Mouse (Mus musculus): ENCODE results near the gene H2al1d. TPM values are rescaled to one million over a fixed set of nuclear protein-coding genes. Genes with fewer than 3 reads are reported as not detected.
"Not testable (repeated sequence)": the region's sequence is repeated elsewhere in the genome, so short reads cannot be mapped to it uniquely, and the experiment has no call there.

Gene H2al1d
- polyA plus RNA-seq, 1 experiment from 2014 or later: not detected

DNA sequence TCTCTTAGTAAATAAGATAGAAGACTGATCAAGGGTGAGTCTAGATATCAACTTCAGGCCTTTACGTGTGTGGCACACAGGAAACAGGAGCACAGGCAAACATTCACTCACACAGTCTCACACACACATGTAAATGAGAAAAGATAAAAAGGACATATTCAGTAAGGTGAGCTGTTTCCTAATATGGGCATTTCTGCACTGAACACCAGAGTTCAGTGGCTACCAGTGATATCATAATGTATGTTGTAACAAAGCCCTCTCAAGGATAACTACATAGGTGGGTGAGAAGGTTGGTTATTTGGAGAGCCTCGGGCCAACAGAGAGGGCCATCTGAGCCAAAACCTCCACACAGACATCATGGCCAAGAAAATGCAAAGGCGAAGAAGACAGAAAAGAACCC is 6.5 kb upstream of the H2al1d start, which contains the start of gene H2al1b:
TSS of gene H2al1b (plus strand) at position 301 of the 400 bp plus-strand sequence.
- H3K4me2 ChIP-seq (replicated peaks); H3K27ac ChIP-seq; H3K4me3 ChIP-seq (replicated peaks; ENCODE audit: low read length); H3K9me3 ChIP-seq (ENCODE audit: control insufficient read depth, low read length); ATAC-seq (ENCODE audit: low FRiP score); H3K36me3 ChIP-seq (replicated peaks; ENCODE audit: control insufficient read depth, insufficient read depth); DNase-seq (ENCODE audit: low spot score); H3K27me3 ChIP-seq (ENCODE audit: control insufficient read depth, insufficient read depth, low read length); H3K9ac ChIP-seq; H3K4me1 ChIP-seq (replicated peaks; ENCODE audit: control insufficient read depth, insufficient read depth, low read length): not testable (repeated sequence)
- 78% methylated on average over 1 of the region's 3 CpGs for WGBS

DNA sequence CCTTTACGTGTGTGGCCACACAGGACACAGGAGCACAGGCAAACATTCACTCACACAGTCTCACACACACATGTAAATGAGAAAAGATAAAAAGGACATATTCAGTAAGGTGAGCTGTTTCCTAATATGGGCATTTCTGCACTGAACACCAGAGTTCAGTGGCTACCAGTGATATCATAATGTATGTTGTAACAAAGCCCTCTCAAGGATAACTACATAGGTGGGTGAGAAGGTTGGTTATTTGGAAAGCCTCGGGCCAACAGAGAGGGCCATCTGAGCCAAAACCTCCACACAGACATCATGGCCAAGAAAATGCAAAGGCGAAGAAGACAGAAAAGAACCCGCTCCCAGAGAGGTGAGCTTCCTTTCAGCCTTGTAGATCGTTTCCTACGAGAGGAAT is 3.3 kb upstream of the H2al1d start, which contains the start of gene H2al1c:
TSS of gene H2al1c (plus strand) at position 301 of the 400 bp plus-strand sequence.
- not testable (repeated sequence) for H3K4me1 ChIP-seq (replicated peaks; ENCODE audit: control insufficient read depth, insufficient read depth, low read length); ATAC-seq (ENCODE audit: low FRiP score); H3K4me2 ChIP-seq (replicated peaks); H3K36me3 ChIP-seq (replicated peaks; ENCODE audit: control insufficient read depth, insufficient read depth); H3K27me3 ChIP-seq (ENCODE audit: control insufficient read depth, insufficient read depth, low read length); H3K9ac ChIP-seq; H3K4me3 ChIP-seq (replicated peaks; ENCODE audit: low read length); H3K27ac ChIP-seq; H3K9me3 ChIP-seq (ENCODE audit: control insufficient read depth, low read length); DNase-seq (ENCODE audit: low spot score)
- 92% methylated on average over 1 of the region's 6 CpGs for WGBS

DNA sequence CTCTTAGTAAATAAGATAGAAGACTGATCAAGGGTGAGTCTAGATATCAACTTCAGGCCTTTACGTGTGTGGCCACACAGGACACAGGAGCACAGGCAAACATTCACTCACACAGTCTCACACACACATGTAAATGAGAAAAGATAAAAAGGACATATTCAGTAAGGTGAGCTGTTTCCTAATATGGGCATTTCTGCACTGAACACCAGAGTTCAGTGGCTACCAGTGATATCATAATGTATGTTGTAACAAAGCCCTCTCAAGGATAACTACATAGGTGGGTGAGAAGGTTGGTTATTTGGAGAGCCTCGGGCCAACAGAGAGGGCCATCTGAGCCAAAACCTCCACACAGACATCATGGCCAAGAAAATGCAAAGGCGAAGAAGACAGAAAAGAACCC is 3.0 kb downstream of the H2al1d start, which contains the start of gene H2al1e:
TSS of gene H2al1e (plus strand) at position 301 of the 400 bp plus-strand sequence.
- H3K9ac ChIP-seq; ATAC-seq (ENCODE audit: low FRiP score); H3K9me3 ChIP-seq (ENCODE audit: control insufficient read depth, low read length); H3K4me2 ChIP-seq (replicated peaks); H3K36me3 ChIP-seq (replicated peaks; ENCODE audit: control insufficient read depth, insufficient read depth); H3K4me1 ChIP-seq (replicated peaks; ENCODE audit: control insufficient read depth, insufficient read depth, low read length); H3K27ac ChIP-seq; DNase-seq (ENCODE audit: low spot score); H3K27me3 ChIP-seq (ENCODE audit: control insufficient read depth, insufficient read depth, low read length); H3K4me3 ChIP-seq (replicated peaks; ENCODE audit: low read length): not testable (repeated sequence)
- WGBS: no CpG with 5 or more reads among the region's 3 CpGs

DNA sequence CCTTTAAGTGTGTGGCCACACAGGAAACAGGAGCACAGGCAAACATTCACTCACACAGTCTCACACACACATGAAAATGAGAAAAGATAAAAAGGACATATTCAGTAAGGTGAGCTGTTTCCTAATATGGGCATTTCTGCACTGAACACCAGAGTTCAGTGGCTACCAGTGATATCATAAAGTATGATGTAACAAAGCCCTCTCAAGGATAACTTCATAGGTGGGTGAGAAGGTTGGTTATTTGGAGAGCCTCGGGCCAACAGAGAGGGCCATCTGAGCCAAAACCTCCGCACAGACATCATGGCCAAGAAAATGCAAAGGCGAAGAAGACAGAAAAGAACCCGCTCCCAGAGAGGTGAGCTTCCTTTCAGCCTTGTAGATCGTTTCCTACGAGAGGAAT is 6.2 kb downstream of the H2al1d start, which contains the start of gene H2al1f:
TSS of gene H2al1f (plus strand) at position 301 of the 400 bp plus-strand sequence.
- H3K36me3 ChIP-seq (replicated peaks; ENCODE audit: control insufficient read depth, insufficient read depth); H3K4me2 ChIP-seq (replicated peaks); H3K4me3 ChIP-seq (replicated peaks; ENCODE audit: low read length); H3K4me1 ChIP-seq (replicated peaks; ENCODE audit: control insufficient read depth, insufficient read depth, low read length); H3K27me3 ChIP-seq (ENCODE audit: control insufficient read depth, insufficient read depth, low read length); H3K9me3 ChIP-seq (ENCODE audit: control insufficient read depth, low read length); DNase-seq (ENCODE audit: low spot score); H3K27ac ChIP-seq; H3K9ac ChIP-seq; ATAC-seq (ENCODE audit: low FRiP score): not testable (repeated sequence)
- no CpG with 5 or more reads among the region's 6 CpGs for WGBS

DNA sequence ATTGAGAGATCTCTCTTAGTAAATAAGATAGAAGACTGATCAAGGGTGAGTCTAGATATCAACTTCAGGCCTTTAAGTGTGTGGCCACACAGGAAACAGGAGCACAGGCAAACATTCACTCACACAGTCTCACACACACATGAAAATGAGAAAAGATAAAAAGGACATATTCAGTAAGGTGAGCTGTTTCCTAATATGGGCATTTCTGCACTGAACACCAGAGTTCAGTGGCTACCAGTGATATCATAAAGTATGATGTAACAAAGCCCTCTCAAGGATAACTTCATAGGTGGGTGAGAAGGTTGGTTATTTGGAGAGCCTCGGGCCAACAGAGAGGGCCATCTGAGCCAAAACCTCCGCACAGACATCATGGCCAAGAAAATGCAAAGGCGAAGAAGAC is 9.3 kb downstream of the H2al1d start, which contains the start of gene H2al1g:
TSS of gene H2al1g (plus strand) at position 301 of the 400 bp plus-strand sequence.
- no CpG with 5 or more reads among the region's 3 CpGs for WGBS
- not testable (repeated sequence) for H3K4me2 ChIP-seq (replicated peaks); DNase-seq (ENCODE audit: low spot score); H3K4me1 ChIP-seq (replicated peaks; ENCODE audit: control insufficient read depth, insufficient read depth, low read length); H3K9ac ChIP-seq; H3K27ac ChIP-seq; ATAC-seq (ENCODE audit: low FRiP score); H3K4me3 ChIP-seq (replicated peaks; ENCODE audit: low read length); H3K36me3 ChIP-seq (replicated peaks; ENCODE audit: control insufficient read depth, insufficient read depth); H3K27me3 ChIP-seq (ENCODE audit: control insufficient read depth, insufficient read depth, low read length); H3K9me3 ChIP-seq (ENCODE audit: control insufficient read depth, low read length)

DNA sequence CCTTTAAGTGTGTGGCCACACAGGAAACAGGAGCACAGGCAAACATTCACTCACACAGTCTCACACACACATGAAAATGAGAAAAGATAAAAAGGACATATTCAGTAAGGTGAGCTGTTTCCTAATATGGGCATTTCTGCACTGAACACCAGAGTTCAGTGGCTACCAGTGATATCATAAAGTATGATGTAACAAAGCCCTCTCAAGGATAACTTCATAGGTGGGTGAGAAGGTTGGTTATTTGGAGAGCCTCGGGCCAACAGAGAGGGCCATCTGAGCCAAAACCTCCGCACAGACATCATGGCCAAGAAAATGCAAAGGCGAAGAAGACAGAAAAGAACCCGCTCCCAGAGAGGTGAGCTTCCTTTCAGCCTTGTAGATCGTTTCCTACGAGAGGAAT is 12.6 kb downstream of the H2al1d start, which contains the start of gene H2al1h:
TSS of gene H2al1h (plus strand) at position 301 of the 400 bp plus-strand sequence.
- not testable (repeated sequence) for H3K27ac ChIP-seq; H3K9ac ChIP-seq; H3K9me3 ChIP-seq (ENCODE audit: control insufficient read depth, low read length); ATAC-seq (ENCODE audit: low FRiP score); H3K4me3 ChIP-seq (replicated peaks; ENCODE audit: low read length); H3K4me2 ChIP-seq (replicated peaks); DNase-seq (ENCODE audit: low spot score); H3K36me3 ChIP-seq (replicated peaks; ENCODE audit: control insufficient read depth, insufficient read depth); H3K4me1 ChIP-seq (replicated peaks; ENCODE audit: control insufficient read depth, insufficient read depth, low read length); H3K27me3 ChIP-seq (ENCODE audit: control insufficient read depth, insufficient read depth, low read length)
- WGBS: no CpG with 5 or more reads among the region's 6 CpGs

DNA sequence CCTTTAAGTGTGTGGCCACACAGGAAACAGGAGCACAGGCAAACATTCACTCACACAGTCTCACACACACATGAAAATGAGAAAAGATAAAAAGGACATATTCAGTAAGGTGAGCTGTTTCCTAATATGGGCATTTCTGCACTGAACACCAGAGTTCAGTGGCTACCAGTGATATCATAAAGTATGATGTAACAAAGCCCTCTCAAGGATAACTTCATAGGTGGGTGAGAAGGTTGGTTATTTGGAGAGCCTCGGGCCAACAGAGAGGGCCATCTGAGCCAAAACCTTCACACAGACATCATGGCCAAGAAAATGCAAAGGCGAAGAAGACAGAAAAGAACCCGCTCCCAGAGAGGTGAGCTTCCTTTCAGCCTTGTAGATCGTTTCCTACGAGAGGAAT is 15.7 kb downstream of the H2al1d start, which contains the start of gene H2al1i:
TSS of gene H2al1i (plus strand) at position 301 of the 400 bp plus-strand sequence.
- H3K4me3 ChIP-seq (replicated peaks; ENCODE audit: low read length); H3K27me3 ChIP-seq (ENCODE audit: control insufficient read depth, insufficient read depth, low read length); ATAC-seq (ENCODE audit: low FRiP score); H3K9me3 ChIP-seq (ENCODE audit: control insufficient read depth, low read length); H3K27ac ChIP-seq; H3K4me2 ChIP-seq (replicated peaks); DNase-seq (ENCODE audit: low spot score); H3K36me3 ChIP-seq (replicated peaks; ENCODE audit: control insufficient read depth, insufficient read depth); H3K9ac ChIP-seq; H3K4me1 ChIP-seq (replicated peaks; ENCODE audit: control insufficient read depth, insufficient read depth, low read length): not testable (repeated sequence)
- WGBS: no CpG with 5 or more reads among the region's 5 CpGs

DNA sequence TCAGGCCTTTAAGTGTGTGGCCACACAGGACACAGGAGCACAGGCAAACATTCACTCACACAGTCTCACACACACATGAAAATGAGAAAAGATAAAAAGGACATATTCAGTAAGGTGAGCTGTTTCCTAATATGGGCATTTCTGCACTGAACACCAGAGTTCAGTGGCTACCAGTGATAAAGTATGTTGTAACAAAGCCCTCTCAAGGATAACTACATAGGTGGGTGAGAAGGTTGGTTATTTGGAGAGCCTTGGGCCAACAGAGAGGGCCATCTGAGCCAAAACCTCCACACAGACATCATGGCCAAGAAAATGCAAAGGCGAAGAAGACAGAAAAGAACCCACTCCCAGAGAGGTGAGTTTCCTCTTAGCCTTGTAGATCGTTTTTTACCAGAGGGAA is 18.9 kb downstream of the H2al1d start, which contains the start of gene H2al1j:
TSS of gene H2al1j (plus strand) at position 301 of the 400 bp plus-strand sequence.
- H3K9ac ChIP-seq; H3K4me3 ChIP-seq (replicated peaks; ENCODE audit: low read length); H3K9me3 ChIP-seq (ENCODE audit: control insufficient read depth, low read length); DNase-seq (ENCODE audit: low spot score); H3K4me1 ChIP-seq (replicated peaks; ENCODE audit: control insufficient read depth, insufficient read depth, low read length); H3K27ac ChIP-seq; H3K36me3 ChIP-seq (replicated peaks; ENCODE audit: control insufficient read depth, insufficient read depth); H3K4me2 ChIP-seq (replicated peaks); ATAC-seq (ENCODE audit: low FRiP score); H3K27me3 ChIP-seq (ENCODE audit: control insufficient read depth, insufficient read depth, low read length): not testable (repeated sequence)
- 97% methylated on average over 2 of the region's 2 CpGs for WGBS

DNA sequence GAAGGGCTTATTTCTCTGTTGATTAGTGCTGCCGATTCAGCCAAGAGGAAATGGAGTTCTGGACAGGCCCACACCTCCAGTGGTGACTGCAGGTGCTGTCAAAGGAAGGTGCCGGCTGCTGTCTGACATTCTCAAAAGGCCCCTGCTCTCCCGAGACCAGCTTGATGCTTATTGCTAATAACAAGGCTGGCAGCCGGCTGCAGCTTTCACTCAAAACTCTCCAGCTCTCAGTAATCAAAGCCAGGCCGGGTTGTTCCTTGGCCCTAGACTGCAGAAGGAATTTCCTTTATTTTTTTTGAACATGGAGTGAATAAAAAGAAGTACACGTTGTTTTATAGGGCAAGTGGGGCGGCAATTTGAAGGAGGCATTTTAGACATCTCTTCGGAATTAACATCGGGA is 37.1 kb downstream of the H2al1d start:
- 60% methylated on average over 9 of the region's 9 CpGs for WGBS
- Histone ChIP-seq H3K27ac (no peak overlapping the region), H3K9me3 (ENCODE audit: control insufficient read depth, low read length) (no peaks in the 10 kb centered on the region), H3K4me2 (replicated peaks) (no peak overlapping the region), H3K4me3 (replicated peaks; ENCODE audit: low read length) (no peak overlapping the region), H3K4me1 (replicated peaks; ENCODE audit: control insufficient read depth, insufficient read depth, low read length) (0 out of 2 replicates have a peak, but pooled peaks cover 3% of the 10 kb centered on the region), H3K9ac (no peak overlapping the region), H3K27me3 (ENCODE audit: control insufficient read depth, insufficient read depth, low read length) (no peaks in the 10 kb centered on the region), H3K36me3 (replicated peaks; ENCODE audit: control insufficient read depth, insufficient read depth) (no peaks in the 10 kb centered on the region)
- DNase-seq (ENCODE audit: low spot score) (no peak), ATAC-seq (ENCODE audit: low FRiP score) (no peak)
